Mouse (Mus musculus): ENCODE measurements at regions not wholly inside any gene's neighbourhood (a gene's known extent, or its start where the extent isn't known, plus 50 kb on each side); places are given as distances from the start of the nearest gene placed in this dataset.

- no peak overlapping the region for H3K9ac ChIP-seq (ENCODE audit: control insufficient read depth, low read depth, low read length, poor library complexity, severe bottlenecking)
- DNase-seq (ENCODE audit: low read depth, low spot score), result no peak
- H3K27ac ChIP-seq (ENCODE audit: control insufficient read depth, low read depth, low read length), result no peak overlapping the region
- no peak overlapping the region for H3K4me3 ChIP-seq (ENCODE audit: control insufficient read depth in 1 of 2, insufficient read depth in 1 of 2, low read depth in 2 of 2, low read length in 2 of 2)
- TF ChIP-seq RCOR1 (IDR thresholded peaks at IDR 0.05; ENCODE audit: low read depth, low read length) (no peak), TBP (IDR thresholded peaks at IDR 0.05; ENCODE audit: low read depth, low read length) (no peak), MYC (IDR thresholded peaks at IDR 0.05; ENCODE audit: low read depth, low read length) (no peak), CTCF (IDR thresholded peaks at IDR 0.05 in 2 of 3, conservative IDR thresholded peaks at IDR 0.05 in 1 of 3; ENCODE audit: control insufficient read depth in 1 of 3, insufficient read depth in 1 of 3, low read depth in 2 of 3, low read length in 3 of 3, poor library complexity in 1 of 3, severe bottlenecking in 1 of 3) (no peak)
- H3K79me2 ChIP-seq (ENCODE audit: control insufficient read depth, insufficient read depth, low read length, poor library complexity), result no peaks in the 10 kb centered on the region
- H3K36me3 ChIP-seq (ENCODE audit: control insufficient read depth in 1 of 2, insufficient read depth in 2 of 2, low read length in 2 of 2), result no peaks in the 10 kb centered on the region
- H3K9me3 ChIP-seq (replicated peaks; ENCODE audit: insufficient read depth, low read length), result no peaks in the 10 kb centered on the region
- no peaks in the 10 kb centered on the region for H3K27me3 ChIP-seq (ENCODE audit: control insufficient read depth in 1 of 2, insufficient read depth in 2 of 2, low read length in 2 of 2)
- H3K4me1 ChIP-seq (ENCODE audit: control insufficient read depth in 1 of 2, insufficient read depth in 2 of 2, low read length in 2 of 2), result no peaks in the 10 kb centered on the region
Measured at GRCm38 (mm10) chr17:48823921-48824320, 108.3 kb upstream of the Lrfn2 start.

- Histone ChIP-seq H3K4me3 (ENCODE audit: control insufficient read depth in 1 of 2, insufficient read depth in 1 of 2, low read depth in 2 of 2, low read length in 2 of 2) (no peak overlapping the region), H3K9me3 (replicated peaks; ENCODE audit: insufficient read depth, low read length) (no peaks in the 10 kb centered on the region), H3K79me2 (ENCODE audit: control insufficient read depth, insufficient read depth, low read length, poor library complexity) (no peaks in the 10 kb centered on the region), H3K4me1 (ENCODE audit: control insufficient read depth in 1 of 2, insufficient read depth in 2 of 2, low read length in 2 of 2) (no peaks in the 10 kb centered on the region), H3K9ac (ENCODE audit: control insufficient read depth, low read depth, low read length, poor library complexity, severe bottlenecking) (no peak overlapping the region), H3K36me3 (ENCODE audit: control insufficient read depth in 1 of 2, insufficient read depth in 2 of 2, low read length in 2 of 2) (no peaks in the 10 kb centered on the region), H3K27ac (ENCODE audit: control insufficient read depth, low read depth, low read length) (no peak overlapping the region), H3K27me3 (ENCODE audit: control insufficient read depth in 1 of 2, insufficient read depth in 2 of 2, low read length in 2 of 2) (no peaks in the 10 kb centered on the region)
- TF ChIP-seq HCFC1 (IDR thresholded peaks at IDR 0.05; ENCODE audit: low read depth, low read length) (no peak), TCF12 (IDR thresholded peaks at IDR 0.05; ENCODE audit: low read depth, low read length) (no peak), JUND (IDR thresholded peaks at IDR 0.05; ENCODE audit: low read depth, low read length) (no peak), MEF2A (IDR thresholded peaks at IDR 0.05; ENCODE audit: extremely low read depth, insufficient replicate concordance, low read depth, low read length, poor library complexity, severe bottlenecking) (no peak), RAD21 (IDR thresholded peaks at IDR 0.05; ENCODE audit: low read depth, low read length) (no peak), MAFK (IDR thresholded peaks at IDR 0.05; ENCODE audit: borderline replicate concordance, low read depth, low read length) (no peak), SMC3 (IDR thresholded peaks at IDR 0.05; ENCODE audit: low read depth, low read length) (no peak)
- DNase-seq (ENCODE audit: low read depth, low spot score), result no peak
Measured at GRCm38 (mm10) chr17:48825212-48825913, 106.8 kb upstream of the Lrfn2 start.

GRCm38 (mm10) chr17:48838297-48838979 lies 93.7 kb upstream of the Lrfn2 start:
- Histone ChIP-seq H3K4me3 (ENCODE audit: control insufficient read depth in 1 of 2, insufficient read depth in 1 of 2, low read depth in 2 of 2, low read length in 2 of 2) (no peak overlapping the region), H3K4me1 (ENCODE audit: control insufficient read depth in 1 of 2, insufficient read depth in 2 of 2, low read length in 2 of 2) (no peaks in the 10 kb centered on the region), H3K36me3 (ENCODE audit: control insufficient read depth in 1 of 2, insufficient read depth in 2 of 2, low read length in 2 of 2) (no peaks in the 10 kb centered on the region), H3K27ac (ENCODE audit: control insufficient read depth, low read depth, low read length) (no peak overlapping the region), H3K27me3 (ENCODE audit: control insufficient read depth in 1 of 2, insufficient read depth in 2 of 2, low read length in 2 of 2) (no peaks in the 10 kb centered on the region), H3K79me2 (ENCODE audit: control insufficient read depth, insufficient read depth, low read length, poor library complexity) (no peaks in the 10 kb centered on the region), H3K9ac (ENCODE audit: control insufficient read depth, low read depth, low read length, poor library complexity, severe bottlenecking) (no peak overlapping the region), H3K9me3 (replicated peaks; ENCODE audit: insufficient read depth, low read length) (no peaks in the 10 kb centered on the region)
- TF ChIP-seq USF1 (IDR thresholded peaks at IDR 0.05; ENCODE audit: low read depth, low read length) (no peak), ZMIZ1 (IDR thresholded peaks at IDR 0.05; ENCODE audit: low read depth, low read length) (no peak), CHD2 (IDR thresholded peaks at IDR 0.05; ENCODE audit: low read length) (no peak), MYB (IDR thresholded peaks at IDR 0.05; ENCODE audit: low read depth, low read length) (no peak), POLR2A (IDR thresholded peaks at IDR 0.05; ENCODE audit: control insufficient read depth in 1 of 2, insufficient read depth in 1 of 2, low read depth in 1 of 2, low read length in 2 of 2, poor library complexity in 1 of 2) (no peak), ZNF384 (IDR thresholded peaks at IDR 0.05; ENCODE audit: low read depth, low read length) (no peak)
- no peak for DNase-seq (ENCODE audit: low read depth, low spot score)

Measured in MEL (cell line).